Mouse (Mus musculus): ENCODE results near the gene Olfr1377. TPM values are rescaled to one million over a fixed set of nuclear protein-coding genes. Genes with fewer than 3 reads are reported as not detected.
A peak's percentile ranks its signal among the peaks of the same experiment; 100 is the strongest.

Olfr1377 gene
- 0.09 TPM in 1 of 2 replicates, not detected in the other for polyA plus RNA-seq (2016; fragmentation: Nextera tagmentation; extraction: Ambion mirVana)

DNA sequence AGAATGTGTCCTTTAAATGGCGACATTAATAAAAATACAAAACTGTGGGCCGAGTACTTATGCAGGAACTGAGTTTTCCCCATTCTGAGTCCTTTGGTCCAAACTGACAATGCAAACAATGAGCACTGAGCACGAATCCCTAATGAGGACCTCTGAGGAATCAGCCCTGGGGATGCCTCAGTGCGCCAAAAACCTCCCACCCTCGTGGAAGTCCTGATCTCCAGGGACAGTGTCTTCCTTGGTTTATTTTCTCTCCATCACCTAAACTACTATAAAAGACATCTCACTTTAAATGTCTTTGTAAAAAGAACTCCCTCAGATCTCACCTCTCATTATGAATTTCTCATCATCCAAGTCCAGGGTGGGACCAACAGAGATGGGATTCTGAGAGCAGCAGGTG is at the start of gene Olfr1377:
Gene Olfr1377 (plus strand): TSS at position 301 of the 400 bp plus-strand sequence.
- Histone ChIP-seq H3K9me3 (no peaks in the 10 kb centered on the region), H3K27me3 (no peaks in the 10 kb centered on the region), H3K4me1 (no peaks in the 10 kb centered on the region), H3K36me3 (replicated peaks) (no peaks in the 10 kb centered on the region), H3K4me2 (no peak within 1 kb of the TSS), H3K27ac (no peak within 1 kb of the TSS), H3K4me3 (replicated peaks) (no peak within 1 kb of the TSS), H3K9ac (no peak within 1 kb of the TSS)
- ATAC-seq (ENCODE audit: low FRiP score): no peak
- WGBS: 64% methylated on average over 5 of the region's 5 CpGs

DNA sequence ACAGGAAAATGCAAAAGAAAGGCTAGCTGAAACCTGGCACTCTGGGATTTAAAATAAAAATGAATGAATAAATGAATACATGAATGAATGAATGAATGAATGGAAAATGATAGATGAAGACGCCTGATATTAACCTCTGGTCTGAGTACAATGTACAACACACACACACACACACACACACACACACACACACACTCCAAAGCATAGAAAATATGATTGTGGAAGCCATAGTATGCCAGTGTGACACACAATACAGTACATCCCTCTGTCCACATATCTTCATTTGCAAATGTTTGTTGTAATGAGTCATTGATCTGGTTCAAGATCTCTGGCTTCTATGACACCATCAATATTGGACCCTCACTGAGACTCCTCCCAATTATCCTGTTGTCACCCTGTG is 49.7 kb upstream of the Olfr1377 start:
- peak; percentile 51 for ATAC-seq (ENCODE audit: low FRiP score)
- peaks cover 14% of the 10 kb centered on the region; the same call in 1 of the 2 replicates for H3K27me3 ChIP-seq
- no peak overlapping the region for H3K9ac ChIP-seq
- peak overlapping the region; percentile 84; the same call in 1 of the 2 replicates for H3K4me2 ChIP-seq
- no peaks in the 10 kb centered on the region for H3K9me3 ChIP-seq
- no peaks in the 10 kb centered on the region for H3K36me3 ChIP-seq (replicated peaks)
- no peak overlapping the region for H3K4me3 ChIP-seq (replicated peaks)
- 50% methylated on average over 1 of the region's 1 CpGs for WGBS
- peaks cover 10% of the 10 kb centered on the region for H3K4me1 ChIP-seq
- H3K27ac ChIP-seq: no peak overlapping the region

DNA sequence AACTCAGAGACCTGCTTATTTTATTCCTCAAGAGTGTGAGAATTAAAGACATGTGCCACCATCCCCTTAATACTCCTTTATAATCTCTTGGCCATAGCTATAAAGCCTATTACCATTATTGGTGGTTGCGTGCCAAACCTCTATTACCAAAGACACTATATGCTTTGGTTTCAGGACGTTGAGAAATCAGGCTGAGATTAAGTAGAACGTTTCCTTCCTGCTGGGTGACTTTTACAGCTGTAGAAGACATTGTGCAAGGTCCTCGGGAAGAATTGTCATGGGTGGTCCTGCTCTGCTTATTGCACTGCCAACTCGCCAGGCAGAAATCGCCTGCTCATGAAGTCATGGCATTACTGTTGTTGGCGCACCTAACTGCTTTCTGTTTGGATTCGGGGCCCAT is 43.3 kb upstream of the Olfr1377 start:
- no peak overlapping the region for H3K4me3 ChIP-seq (replicated peaks)
- no peaks in the 10 kb centered on the region for H3K27me3 ChIP-seq
- no peak overlapping the region for H3K27ac ChIP-seq
- no peaks in the 10 kb centered on the region for H3K36me3 ChIP-seq (replicated peaks)
- no peak overlapping the region for H3K4me2 ChIP-seq
- no peak overlapping the region for H3K9ac ChIP-seq
- no peak for ATAC-seq (ENCODE audit: low FRiP score)
- WGBS: 82% methylated on average over 8 of the region's 8 CpGs
- no peaks in the 10 kb centered on the region for H3K9me3 ChIP-seq
- H3K4me1 ChIP-seq: no peaks in the 10 kb centered on the region

DNA sequence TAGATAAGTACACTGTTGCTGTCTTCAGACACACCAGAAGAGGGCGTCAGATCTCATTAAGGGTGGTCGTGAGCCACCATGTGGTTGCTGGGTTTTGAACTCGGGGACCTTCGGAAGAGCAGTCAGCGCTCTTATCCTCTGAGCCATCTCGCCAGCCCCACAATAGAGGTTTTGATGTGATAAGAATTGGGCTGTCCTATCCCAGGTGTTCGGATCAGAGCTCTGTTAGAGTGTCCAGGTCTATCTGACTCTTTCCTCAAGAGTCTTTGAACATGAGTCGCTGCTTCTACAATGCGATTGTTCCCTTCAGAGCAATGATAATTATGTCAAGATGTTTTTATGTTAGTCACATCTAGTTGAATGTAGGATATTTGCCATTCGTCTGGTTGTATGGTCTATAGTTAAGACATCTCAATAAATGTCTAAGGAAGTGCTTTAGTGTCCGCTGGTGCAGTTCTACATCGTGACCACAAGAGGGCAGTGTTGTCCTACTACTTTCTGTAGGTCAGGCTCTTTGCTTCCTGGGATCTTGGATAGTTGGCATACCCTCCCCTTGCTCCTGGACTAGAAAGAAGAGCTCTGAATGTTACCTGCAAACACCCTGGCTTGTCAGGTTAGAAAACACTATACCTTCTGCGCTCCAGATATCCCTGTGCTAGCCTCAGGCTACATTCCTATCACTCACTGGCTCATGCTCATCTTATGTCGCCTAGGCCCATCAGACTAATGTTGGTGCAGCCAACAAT is 42.0 kb upstream of the Olfr1377 start:
- Histone ChIP-seq H3K27me3 (no peaks in the 10 kb centered on the region), H3K36me3 (replicated peaks) (no peaks in the 10 kb centered on the region), H3K4me2 (no peak overlapping the region), H3K4me1 (no peaks in the 10 kb centered on the region), H3K9ac (no peak overlapping the region), H3K27ac (no peak overlapping the region), H3K4me3 (replicated peaks) (no peak overlapping the region), H3K9me3 (no peaks in the 10 kb centered on the region)
- 37% methylated on average over 14 of the region's 14 CpGs for WGBS
- ATAC-seq (ENCODE audit: low FRiP score): 0 out of 2 replicates have a peak, but pooled peaks have one; percentile 36

DNA sequence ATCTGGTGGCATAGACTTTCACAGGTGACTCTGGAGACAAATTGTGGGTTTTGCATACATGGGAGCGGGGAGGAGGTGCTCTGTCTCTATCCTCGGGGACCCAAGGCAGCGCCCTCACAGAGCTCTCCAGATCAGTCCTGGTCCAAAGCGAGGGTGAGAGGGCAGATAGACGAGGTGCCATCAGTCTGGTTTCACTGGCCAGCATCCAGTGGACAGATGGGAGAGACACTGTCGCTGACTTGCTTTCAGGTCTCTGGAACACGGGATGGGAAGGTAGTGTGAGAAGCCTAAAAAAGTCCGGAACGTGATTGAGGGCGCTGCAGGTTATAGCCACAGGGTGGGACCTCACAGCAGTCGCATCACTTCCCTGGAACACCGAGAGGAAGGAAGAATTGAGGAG is 39.4 kb upstream of the Olfr1377 start:
- H3K9me3 ChIP-seq: no peaks in the 10 kb centered on the region
- no peaks in the 10 kb centered on the region for H3K27me3 ChIP-seq
- no peaks in the 10 kb centered on the region for H3K4me1 ChIP-seq
- H3K27ac ChIP-seq: no peak overlapping the region
- ATAC-seq (ENCODE audit: low FRiP score): no peak
- no peaks in the 10 kb centered on the region for H3K36me3 ChIP-seq (replicated peaks)
- no peak overlapping the region for H3K9ac ChIP-seq
- no peak overlapping the region for H3K4me2 ChIP-seq
- WGBS: 73% methylated on average over 12 of the region's 12 CpGs
- H3K4me3 ChIP-seq (replicated peaks): no peak overlapping the region

DNA sequence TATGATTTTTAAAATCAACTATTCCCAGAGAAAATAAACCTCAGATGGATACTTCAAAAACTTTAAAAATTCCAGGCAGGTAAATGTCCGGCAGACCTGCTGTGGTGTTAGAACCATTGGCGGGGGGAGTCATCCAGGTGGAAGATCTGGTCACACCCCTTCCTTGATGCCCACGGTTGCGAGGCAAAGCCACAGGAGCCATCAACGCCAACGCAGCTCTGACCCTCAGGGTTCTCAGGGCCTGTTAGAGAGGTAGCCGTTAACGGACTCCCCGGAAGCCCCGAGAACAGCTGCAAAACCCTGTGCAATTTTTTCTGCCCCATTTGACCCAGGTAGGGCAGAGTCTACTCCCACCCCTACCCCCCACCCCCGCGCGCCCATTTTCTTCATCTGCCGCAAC is 38.3 kb upstream of the Olfr1377 start, which contains the start of gene 4933414I15Rik:
Gene 4933414I15Rik (minus strand): TSS at position 260 of the 400 bp plus-strand sequence.
- 82% methylated on average over 14 of the region's 14 CpGs for WGBS
- no peak for ATAC-seq (ENCODE audit: low FRiP score)
- Histone ChIP-seq H3K4me3 (replicated peaks) (no peak within 1 kb of the TSS), H3K27ac (no peak within 1 kb of the TSS), H3K9ac (no peak within 1 kb of the TSS), H3K4me1 (no peaks in the 10 kb centered on the region), H3K4me2 (no peak within 1 kb of the TSS), H3K36me3 (replicated peaks) (no peaks in the 10 kb centered on the region), H3K27me3 (no peaks in the 10 kb centered on the region), H3K9me3 (no peaks in the 10 kb centered on the region)

DNA sequence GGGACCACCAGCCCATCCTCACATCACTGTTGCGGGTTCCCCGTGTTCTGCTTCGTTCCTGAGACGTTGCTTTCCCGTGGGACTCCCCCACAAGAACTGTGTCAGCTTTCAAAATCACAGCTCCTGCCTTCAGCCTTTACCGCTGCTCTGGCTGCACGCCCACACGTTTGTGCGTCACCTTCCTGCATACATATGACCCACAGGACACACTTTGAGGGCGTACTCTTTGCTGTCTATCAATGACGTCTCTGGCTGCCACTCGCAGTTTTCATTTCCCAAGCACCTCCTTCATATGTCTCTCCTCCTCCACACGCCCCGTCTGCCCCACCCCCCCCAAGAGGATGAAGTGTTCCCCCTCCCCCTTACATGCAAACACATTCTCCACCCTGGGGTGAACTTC is 29.5 kb upstream of the Olfr1377 start:
- Histone ChIP-seq H3K4me2 (no peak overlapping the region), H3K9me3 (no peaks in the 10 kb centered on the region), H3K27me3 (no peaks in the 10 kb centered on the region), H3K36me3 (replicated peaks) (no peaks in the 10 kb centered on the region), H3K4me1 (no peaks in the 10 kb centered on the region), H3K9ac (no peak overlapping the region), H3K27ac (no peak overlapping the region), H3K4me3 (replicated peaks) (no peak overlapping the region)
- ATAC-seq (ENCODE audit: low FRiP score): no peak
- 80% methylated on average over 14 of the region's 14 CpGs for WGBS

DNA sequence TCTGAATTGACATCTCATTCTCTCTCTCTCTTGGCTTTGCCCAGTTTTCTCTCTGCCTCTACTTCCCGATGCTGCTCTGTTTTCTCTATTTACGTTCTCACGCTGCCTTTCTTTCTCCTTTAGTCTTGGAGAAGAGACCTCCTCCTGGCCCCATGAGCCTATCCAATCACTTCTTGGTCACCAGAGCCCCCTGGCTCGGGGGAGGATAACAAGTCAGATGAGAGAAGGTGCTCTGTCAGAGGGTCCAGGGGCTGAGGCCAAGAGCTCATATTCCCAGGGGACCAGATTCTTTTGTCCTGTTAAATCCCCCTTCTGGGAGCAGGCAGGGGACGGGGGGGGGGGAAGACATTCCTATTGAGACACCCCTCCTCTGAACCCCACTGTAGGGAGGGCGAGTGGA is 28.1 kb upstream of the Olfr1377 start, which contains the start of gene Prop1:
Gene Prop1 (minus strand): TSS at position 101 of the 400 bp plus-strand sequence.
- no peak within 1 kb of the TSS for H3K4me3 ChIP-seq (replicated peaks)
- no peak within 1 kb of the TSS for H3K27ac ChIP-seq
- H3K4me1 ChIP-seq: no peaks in the 10 kb centered on the region
- no peaks in the 10 kb centered on the region for H3K36me3 ChIP-seq (replicated peaks)
- H3K27me3 ChIP-seq: no peaks in the 10 kb centered on the region
- ATAC-seq (ENCODE audit: low FRiP score): no peak
- H3K9ac ChIP-seq: no peak within 1 kb of the TSS
- H3K9me3 ChIP-seq: no peaks in the 10 kb centered on the region
- WGBS: 75% methylated on average over 6 of the region's 6 CpGs
- H3K4me2 ChIP-seq: no peak within 1 kb of the TSS

DNA sequence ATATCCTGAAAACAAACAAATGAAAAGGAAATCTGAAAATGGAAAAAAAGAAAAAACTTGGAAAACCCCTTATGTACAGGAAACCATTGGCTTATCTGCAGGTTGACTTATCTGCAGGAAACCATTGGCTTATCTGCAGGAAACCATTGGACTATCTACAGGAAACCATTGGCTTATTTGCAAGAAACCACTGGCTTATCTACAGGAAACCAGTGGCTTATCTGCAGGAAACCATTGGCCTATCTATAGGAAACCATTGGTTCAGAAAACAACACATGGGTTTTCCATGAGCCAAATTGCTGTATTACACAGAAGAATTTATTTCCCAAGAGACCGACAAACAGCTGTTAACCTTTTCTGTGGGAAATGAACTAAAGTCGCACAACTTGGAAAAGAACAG is 16.9 kb upstream of the Olfr1377 start:
- Histone ChIP-seq H3K9ac (no peak overlapping the region), H3K27ac (no peak overlapping the region), H3K4me3 (replicated peaks) (no peak overlapping the region), H3K4me1 (no peaks in the 10 kb centered on the region; the same call in 1 of the 2 replicates), H3K9me3 (no peaks in the 10 kb centered on the region), H3K27me3 (no peaks in the 10 kb centered on the region), H3K36me3 (replicated peaks) (no peaks in the 10 kb centered on the region), H3K4me2 (no peak overlapping the region)
- WGBS: 90% methylated on average over 2 of the region's 2 CpGs
- ATAC-seq (ENCODE audit: low FRiP score): no peak

DNA sequence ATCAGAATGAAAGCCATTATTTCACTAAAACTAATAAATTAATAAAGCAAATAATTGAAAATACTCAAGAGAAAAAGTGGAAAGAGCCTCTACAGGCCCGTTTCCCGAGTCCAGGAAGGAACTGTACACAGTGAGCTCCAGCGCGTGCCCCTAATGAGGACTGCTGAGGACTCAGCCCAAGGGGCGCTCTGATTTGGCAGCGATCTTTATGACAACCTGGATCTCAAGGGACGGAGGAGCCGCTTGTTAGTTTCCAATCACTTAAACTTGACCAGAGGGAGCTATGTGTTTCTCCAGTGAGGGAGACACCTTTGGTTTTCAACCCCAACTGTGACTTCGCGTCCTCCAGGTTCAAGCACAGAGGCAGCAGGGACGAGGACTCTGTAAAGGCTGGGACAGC is 15.5 kb upstream of the Olfr1377 start, which contains the start of gene Olfr1378:
Gene Olfr1378 (plus strand): TSS at position 301 of the 400 bp plus-strand sequence.
- ATAC-seq (ENCODE audit: low FRiP score): no peak
- Histone ChIP-seq H3K9me3 (no peaks in the 10 kb centered on the region), H3K9ac (no peak within 1 kb of the TSS), H3K4me3 (replicated peaks) (no peak within 1 kb of the TSS), H3K36me3 (replicated peaks) (no peaks in the 10 kb centered on the region), H3K27ac (no peak within 1 kb of the TSS), H3K4me2 (no peak within 1 kb of the TSS), H3K4me1 (no peaks in the 10 kb centered on the region; the same call in 1 of the 2 replicates), H3K27me3 (no peaks in the 10 kb centered on the region)
- 92% methylated on average over 11 of the region's 11 CpGs for whole genome bisulfite sequencing

DNA sequence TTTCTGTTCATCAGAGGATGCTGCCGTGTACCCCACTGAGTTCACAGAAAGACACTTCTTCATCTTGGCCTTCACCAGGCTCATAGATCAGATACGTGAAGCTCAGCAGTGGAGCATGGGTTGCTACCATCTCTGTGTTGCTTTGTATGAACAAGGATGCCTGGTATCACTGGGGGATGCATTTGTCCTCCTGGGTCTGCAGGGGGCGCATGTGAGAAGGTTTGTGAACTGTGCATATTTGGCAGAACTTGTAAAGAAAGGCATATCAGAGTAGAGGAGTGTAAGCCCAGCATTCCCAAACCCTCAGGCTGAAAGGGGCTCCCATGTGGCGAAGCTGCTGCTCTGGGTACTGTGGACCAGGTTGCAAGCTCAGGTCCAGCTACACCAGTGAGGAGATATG is 4.6 kb upstream of the Olfr1377 start:
- Histone ChIP-seq H3K27me3 (no peaks in the 10 kb centered on the region), H3K9ac (no peak overlapping the region), H3K27ac (no peak overlapping the region), H3K4me3 (replicated peaks) (no peak overlapping the region), H3K4me2 (no peak overlapping the region), H3K36me3 (replicated peaks) (no peaks in the 10 kb centered on the region), H3K4me1 (no peaks in the 10 kb centered on the region), H3K9me3 (no peaks in the 10 kb centered on the region)
- no peak for ATAC-seq (ENCODE audit: low FRiP score)
- WGBS: 68% methylated on average over 4 of the region's 4 CpGs

DNA sequence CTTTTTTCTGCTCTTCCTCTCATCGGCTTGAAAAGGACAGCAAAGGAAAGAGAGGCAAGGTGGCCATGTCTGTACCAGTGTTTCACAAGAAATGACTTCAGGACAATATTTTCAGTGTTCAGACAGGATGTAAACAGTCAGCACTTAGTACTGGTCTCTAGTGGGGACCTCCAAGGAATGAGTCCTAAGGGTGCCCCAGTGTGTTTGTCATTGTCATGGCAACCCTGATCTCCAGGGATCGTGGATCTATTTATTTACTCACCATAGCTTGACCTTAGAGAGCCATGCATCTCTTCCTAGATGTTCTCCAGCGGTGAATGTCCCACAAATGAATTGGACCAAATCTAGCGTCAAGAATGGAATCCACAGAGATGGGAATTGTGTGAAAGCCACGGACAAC is 21.5 kb downstream of the Olfr1377 start, which contains the start of gene Olfr51:
Gene Olfr51 (plus strand): TSS at position 301 of the 400 bp plus-strand sequence.
- Histone ChIP-seq H3K4me1 (no peaks in the 10 kb centered on the region), H3K36me3 (replicated peaks) (no peaks in the 10 kb centered on the region), H3K27ac (no peak within 1 kb of the TSS), H3K4me3 (replicated peaks) (no peak within 1 kb of the TSS), H3K9me3 (no peaks in the 10 kb centered on the region), H3K9ac (no peak within 1 kb of the TSS), H3K27me3 (no peaks in the 10 kb centered on the region; the same call in 1 of the 2 replicates), H3K4me2 (no peak within 1 kb of the TSS)
- WGBS: 87% methylated on average over 5 of the region's 5 CpGs
- no peak for ATAC-seq (ENCODE audit: low FRiP score)

DNA sequence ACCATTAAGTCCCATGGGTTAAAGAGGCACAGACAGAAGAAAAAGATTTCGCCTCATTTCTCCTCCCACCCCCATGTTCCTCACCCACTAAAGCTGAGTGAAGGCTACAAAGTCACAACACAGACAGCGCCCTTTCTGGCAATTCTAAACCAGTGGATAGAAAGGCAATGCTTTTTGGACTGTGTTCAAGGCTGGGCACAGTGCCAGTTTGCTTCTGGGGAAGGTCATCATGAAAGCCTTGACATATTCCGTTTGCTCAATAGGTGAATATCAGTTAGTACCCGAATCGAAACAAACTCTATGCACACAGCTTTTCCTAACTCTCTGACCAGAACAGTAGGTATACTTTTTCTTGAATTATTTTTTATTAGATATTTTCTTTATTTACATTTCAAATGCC is 30.1 kb downstream of the Olfr1377 start:
- WGBS: 85% methylated on average over 5 of the region's 5 CpGs
- Histone ChIP-seq H3K27me3 (no peaks in the 10 kb centered on the region), H3K4me2 (no peak overlapping the region), H3K9me3 (no peaks in the 10 kb centered on the region), H3K4me3 (replicated peaks) (no peak overlapping the region), H3K4me1 (no peaks in the 10 kb centered on the region), H3K36me3 (replicated peaks) (no peaks in the 10 kb centered on the region), H3K27ac (no peak overlapping the region), H3K9ac (no peak overlapping the region)
- ATAC-seq (ENCODE audit: low FRiP score): no peak

Data from forebrain, embryonic 12.5 days (tissue).